Mouse (Mus musculus): ENCODE measurements around the gene Atp4a. TPM values are rescaled to one million over a fixed set of nuclear protein-coding genes. Genes with fewer than 3 reads are reported as not detected.
"Not testable (repeated sequence)": the region's sequence is repeated elsewhere in the genome, so short reads cannot be mapped to it uniquely, and the experiment has no call there.

Gene Atp4a
- total RNA-seq, 4 experiments from 2014 or later, result 2.9 to 15.5 (median 9.4) TPM

GRCm38 (mm10) chr7:30730064-30730722 lies 18.2 kb downstream of the Atp4a start:
- DNase-seq, result not testable (repeated sequence)

- DNase-seq, result no peak
Measured at GRCm38 (mm10) chr7:30736211-30736610, 24.2 kb downstream of the Atp4a start.

- DNase-seq, result not testable (repeated sequence)
Measured at GRCm38 (mm10) chr7:30742570-30742969, 30.6 kb downstream of the Atp4a start.

GRCm38 (mm10) chr7:30743617-30744016 lies 31.6 kb downstream of the Atp4a start, which contains the start of gene Gapdhs:
TSS of gene Gapdhs (minus strand) at chr7:30743681.
- DNase-seq, result not testable (repeated sequence)

- DNase-seq, result no peak
Measured at GRCm38 (mm10) chr7:30744022-30744598, 32.1 kb downstream of the Atp4a start.

GRCm38 (mm10) chr7:30747525-30748204 lies 35.7 kb downstream of the Atp4a start:
- DNase-seq, result no peak

- DNase-seq, result no peak
Measured at GRCm38 (mm10) chr7:30749824-30750606, 38.0 kb downstream of the Atp4a start.

GRCm38 (mm10) chr7:30751086-30751669 lies 39.2 kb downstream of the Atp4a start, which contains the start of gene Sbsn:
TSS of gene Sbsn (plus strand) at chr7:30751471.
- DNase-seq, result peak; percentile 72

GRCm38 (mm10) chr7:30757001-30757400 lies 45.0 kb downstream of the Atp4a start:
- DNase-seq, result no peak

GRCm38 (mm10) chr7:30758853-30759252 lies 46.8 kb downstream of the Atp4a start:
- peak; percentile 75 for DNase-seq

- no peak for DNase-seq
Measured at GRCm38 (mm10) chr7:30761769-30762352, 49.9 kb downstream of the Atp4a start.

- no peak for DNase-seq
Measured at GRCm38 (mm10) chr7:30763456-30763855, 51.4 kb downstream of the Atp4a start, which contains the start of gene Dmkn. TSS of gene Dmkn (plus strand) at chr7:30763756.

GRCm38 (mm10) chr7:30765173-30765572 lies 53.2 kb downstream of the Atp4a start:
- no peak for DNase-seq

GRCm38 (mm10) chr7:30766408-30766807 lies 54.4 kb downstream of the Atp4a start:
- DNase-seq, result no peak

- no peak for DNase-seq
Measured at GRCm38 (mm10) chr7:30769236-30769635, 57.2 kb downstream of the Atp4a start.

Other genes starting within 250 kb of the Atp4a start
- gene Prodh2, start 218.6 kb upstream of the Atp4a start, total RNA-seq (2022), result under 1 TPM in 1 of 4 experiments, not detected in 3; 0.56 TPM
- gene Arhgap33, start 177.1 kb upstream of the Atp4a start, total RNA-seq (2022), result 1 to 10 TPM; 2.2 to 9.4 (median 6.4) TPM
- 10 to 100 TPM; 23.5 to 56.3 (median 32.4) TPM for gene Hspb6, start 160.0 kb upstream of the Atp4a start, total RNA-seq (2022)
- 10 to 100 TPM in 2 of 4 experiments, 1 to 10 TPM in 2; 9.1 to 13.4 (median 10.0) TPM for gene Proser3, start 159.9 kb upstream of the Atp4a start, total RNA-seq (2022)
- 10 to 100 TPM; 56.1 to 65.5 (median 61.7) TPM for gene Lin37, start 152.4 kb upstream of the Atp4a start, total RNA-seq (2022)
- gene U2af1l4, start 148.9 kb upstream of the Atp4a start, total RNA-seq (2022), result 10 to 100 TPM; 70.4 to 83.6 (median 73.1) TPM
- 10 to 100 TPM in 1 of 4 experiments, 1 to 10 TPM in 3; 2.9 to 11.3 (median 7.4) TPM for gene Gm49396, start 148.9 kb upstream of the Atp4a start, total RNA-seq (2022)
- 100 to 1,000 TPM; 146 to 179 (median 164) TPM for gene Psenen, start 148.6 kb upstream of the Atp4a start, total RNA-seq (2022)
- gene Igflr1, start 146.8 kb upstream of the Atp4a start, total RNA-seq (2022), result 1 to 10 TPM; 2.1 to 7.9 (median 3.6) TPM
- 10 to 100 TPM; 36.8 to 65.3 (median 57.0) TPM for gene Kmt2b, start 123.5 kb upstream of the Atp4a start, total RNA-seq (2022)
- gene Zbtb32, start 113.3 kb upstream of the Atp4a start, total RNA-seq (2022), result 1 to 10 TPM in 1 of 4 experiments, under 1 TPM in 1, not detected in 2; 0.73 to 1.8 TPM
- under 1 TPM in 3 of 4 experiments, not detected in 1; 0.27 to 0.34 (median 0.31) TPM for gene Upk1a, start 99.4 kb upstream of the Atp4a start, total RNA-seq (2022)
- 1,000 to 10,000 TPM in 2 of 4 experiments, 100 to 1,000 TPM in 2; 538 to 1,102 (median 895) TPM for gene Cox6b1, start 86.1 kb upstream of the Atp4a start, total RNA-seq (2022)
- not detected for gene Etv2, start 76.4 kb upstream of the Atp4a start, total RNA-seq (2022)
- 10 to 100 TPM; 76.5 to 93.6 (median 85.1) TPM for gene Rbm42, start 61.9 kb upstream of the Atp4a start, total RNA-seq (2022)
- gene Haus5, start 47.2 kb upstream of the Atp4a start, total RNA-seq (2022), result 10 to 100 TPM in 3 of 4 experiments, 1 to 10 TPM in 1; 7.7 to 17.6 (median 12.1) TPM
- gene Pmis2, start 40.6 kb upstream of the Atp4a start, total RNA-seq (2022), result under 1 TPM in 1 of 4 experiments, not detected in 3; 0.75 TPM
- 10 to 100 TPM in 1 of 4 experiments, 1 to 10 TPM in 3; 2.5 to 12.3 (median 5.8) TPM for gene 2200002J24Rik, start 13.3 kb upstream of the Atp4a start, total RNA-seq (2022)
- 100 to 1,000 TPM; 179 to 210 (median 202) TPM for gene Tmem147, start 17.3 kb downstream of the Atp4a start, total RNA-seq (2022)
- gene Gapdhs, start 31.5 kb downstream of the Atp4a start, total RNA-seq (2022), result not detected
- gene Sbsn, start 39.3 kb downstream of the Atp4a start, total RNA-seq (2022), result 100 to 1,000 TPM; 213 to 399 (median 309) TPM
- 1 to 10 TPM; 2.7 to 4.6 (median 4.2) TPM for gene Dmkn, start 51.5 kb downstream of the Atp4a start, total RNA-seq (2022)
- not detected for gene Krtdap, start 75.7 kb downstream of the Atp4a start, total RNA-seq (2022)
- gene Ffar2, start 111.6 kb downstream of the Atp4a start, total RNA-seq (2022), result 1 to 10 TPM; 1.6 to 9.0 (median 2.6) TPM
- gene Ffar3, start 144.0 kb downstream of the Atp4a start, total RNA-seq (2022), result 1 to 10 TPM in 1 of 4 experiments, under 1 TPM in 3; 0.35 to 1.9 (median 0.75) TPM
- gene Ffar1, start 149.4 kb downstream of the Atp4a start, total RNA-seq (2022), result not detected
- 1 to 10 TPM; 1.1 to 2.3 (median 1.5) TPM for gene Cd22, start 168.1 kb downstream of the Atp4a start, total RNA-seq (2022)
- gene Mag, start 202.7 kb downstream of the Atp4a start, total RNA-seq (2022), result 1 to 10 TPM in 1 of 4 experiments, under 1 TPM in 3; 0.32 to 1.3 (median 0.42) TPM
- 1 to 10 TPM in 3 of 4 experiments, not detected in 1; 1.3 to 4.2 (median 2.6) TPM for gene Hamp2, start 212.5 kb downstream of the Atp4a start, total RNA-seq (2022)
- gene Hamp, start 231.8 kb downstream of the Atp4a start, total RNA-seq (2022), result 10 to 100 TPM in 1 of 4 experiments, 1 to 10 TPM in 1, under 1 TPM in 1, not detected in 1; 0.99 to 15.0 (median 1.0) TPM
- 100 to 1,000 TPM; 116 to 131 (median 127) TPM for gene Usf2, start 244.6 kb downstream of the Atp4a start, total RNA-seq (2022)